Mouse (Mus musculus) forebrain, embryonic 14.5 days (tissue): ENCODE measurements around the gene Scyl1. TPM values are rescaled to one million over a fixed set of nuclear protein-coding genes. Genes with fewer than 3 reads are reported as not detected.

Source experiments
- ATAC-seq: fragments of 200-750 bp; cut with Nextera tagmentation; 2 replicates; pipeline ENCODE4 v1.8.0; 2017; ENCODE audit warnings: mild to moderate bottlenecking, moderate library complexity
- DNase-seq: peaks from one replicate; pipeline ENCODE4 v3.0.0-alpha.2; 2015; ENCODE audit warnings: low spot score
- H3K27ac ChIP-seq: fragments of 300-500 bp; sonication (generic); 2 replicates; pipeline ENCODE4 v1.5.1; 2014; ENCODE audit warnings: low read depth, mild to moderate bottlenecking, control low read depth, low read length, moderate library complexity
- H3K27me3 ChIP-seq: fragments of 300-500 bp; sonication (generic); replicated peaks from 2 replicates; pipeline ENCODE4 v1.6.1; 2014; ENCODE audit warnings: low read length, control low read depth, mixed read lengths; ENCODE audit not compliant: control insufficient read depth, insufficient read depth
- H3K36me3 ChIP-seq: fragments of 300-500 bp; sonication (generic); 2 replicates; pipeline ENCODE4 v1.6.1; 2014; ENCODE audit warnings: low read length, control low read depth; ENCODE audit not compliant: control insufficient read depth, insufficient read depth
- H3K4me1 ChIP-seq: fragments of 300-500 bp; sonication (generic); 2 replicates; pipeline ENCODE4 v1.6.1; 2014; ENCODE audit warnings: antibody characterized with exemption, low read length, control low read depth; ENCODE audit not compliant: control insufficient read depth, insufficient read depth
- H3K4me2 ChIP-seq: fragments of 300-500 bp; sonication (generic); 2 replicates; pipeline ENCODE4 v1.6.1; 2014; ENCODE audit warnings: mild to moderate bottlenecking, control low read depth, low read length
- H3K4me3 ChIP-seq: fragments of 300-500 bp; sonication (generic); 2 replicates; pipeline ENCODE4 v1.5.1; 2014; ENCODE audit warnings: low read depth, low read length, control low read depth
- H3K9ac ChIP-seq: fragments of 300-500 bp; sonication (generic); 2 replicates; pipeline ENCODE4 v1.6.1; 2014; ENCODE audit warnings: mild to moderate bottlenecking, low read length, control low read depth, moderate library complexity
- H3K9me3 ChIP-seq: fragments of 300-500 bp; sonication (generic); replicated peaks from 2 replicates; pipeline ENCODE4 v1.6.1; 2016; ENCODE audit warnings: low read length, control low read depth, mixed read lengths; ENCODE audit not compliant: control insufficient read depth
- WGBS: fragments of 180-500 bp; shearing (Covaris S2); extraction: QIAGEN DNeasy Blood & Tissue Kit; methylation state at CpG from one replicate; pipeline ENCODE4 v1.1.7; 2014; 5-methylcytosine and 5-hydroxymethylcytosine counted together
- polyA plus RNA-seq: library from polyadenylated mRNA; unstranded; fragments of >200 nt; fragmentation: Nextera tagmentation; extraction: Ambion mirVana; gene quantifications from 2 replicates; pipeline ENCODE4 v1.2.1, GENCODE M21; 2014

Gene Scyl1
- polyA plus RNA-seq, 1 experiment from 2014 or later, result 56.1 TPM

DNA sequence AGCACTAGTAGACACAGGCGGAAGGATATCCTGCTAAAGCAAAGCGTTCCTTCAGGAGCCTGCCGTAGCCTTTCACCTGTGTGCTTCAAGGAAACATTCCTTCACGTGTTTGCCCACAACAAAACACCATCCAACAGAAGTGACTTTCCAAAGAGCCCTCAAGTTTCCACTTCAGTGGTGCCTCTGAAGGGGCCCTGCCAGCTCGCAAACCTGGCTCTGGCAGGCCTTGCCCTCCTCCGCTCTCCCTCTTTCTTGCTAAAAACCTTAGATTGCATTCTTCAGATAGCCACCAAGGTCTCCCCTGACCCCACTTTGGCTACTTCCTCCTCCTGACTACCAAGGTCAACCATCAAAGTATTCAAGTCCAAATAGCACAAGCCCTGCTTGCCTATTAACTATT, 10.3 kb upstream of the Scyl1 start:
- no peak for DNase-seq
- no peak overlapping the region for H3K4me3 ChIP-seq
- no peaks in the 10 kb centered on the region for H3K9me3 ChIP-seq
- H3K27me3 ChIP-seq, result no peaks in the 10 kb centered on the region
- H3K36me3 ChIP-seq, result no peaks in the 10 kb centered on the region
- WGBS, result 93% methylated on average over 6 of the region's 6 CpGs
- H3K9ac ChIP-seq, result no peak overlapping the region
- no peaks in the 10 kb centered on the region for H3K4me1 ChIP-seq
- no peak overlapping the region for H3K27ac ChIP-seq
- ATAC-seq, result no peak
- H3K4me2 ChIP-seq, result no peak overlapping the region

DNA sequence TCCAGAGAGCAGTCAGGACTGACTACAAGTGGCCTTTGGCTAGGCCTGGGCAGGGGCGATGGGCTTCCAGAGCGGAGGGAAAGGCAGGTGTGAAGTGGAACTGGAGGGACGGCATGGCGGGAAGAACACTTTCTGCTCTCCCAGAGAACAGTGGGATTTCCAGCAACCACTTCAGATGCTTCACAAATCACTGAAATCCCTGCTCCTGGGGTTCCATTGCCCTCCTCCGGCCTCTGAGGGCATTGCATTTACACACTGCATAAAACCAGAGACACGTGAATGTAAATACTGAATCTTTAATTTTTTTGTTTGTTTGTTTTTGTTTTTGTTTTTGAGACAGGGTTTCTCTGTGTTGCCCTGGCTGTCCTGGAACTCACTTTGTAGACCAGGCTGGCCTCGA, 9.0 kb upstream of the Scyl1 start:
- DNase-seq (peak; percentile 42), ATAC-seq (no peak)
- WGBS, result 56% methylated on average over 7 of the region's 7 CpGs
- H3K27ac ChIP-seq, result no peak overlapping the region
- H3K9me3 ChIP-seq, result no peaks in the 10 kb centered on the region
- H3K4me1 ChIP-seq, result no peaks in the 10 kb centered on the region
- H3K4me2 ChIP-seq, result no peak overlapping the region
- H3K9ac ChIP-seq, result no peak overlapping the region
- no peaks in the 10 kb centered on the region for H3K36me3 ChIP-seq
- H3K27me3 ChIP-seq, result no peaks in the 10 kb centered on the region
- H3K4me3 ChIP-seq, result no peak overlapping the region

DNA sequence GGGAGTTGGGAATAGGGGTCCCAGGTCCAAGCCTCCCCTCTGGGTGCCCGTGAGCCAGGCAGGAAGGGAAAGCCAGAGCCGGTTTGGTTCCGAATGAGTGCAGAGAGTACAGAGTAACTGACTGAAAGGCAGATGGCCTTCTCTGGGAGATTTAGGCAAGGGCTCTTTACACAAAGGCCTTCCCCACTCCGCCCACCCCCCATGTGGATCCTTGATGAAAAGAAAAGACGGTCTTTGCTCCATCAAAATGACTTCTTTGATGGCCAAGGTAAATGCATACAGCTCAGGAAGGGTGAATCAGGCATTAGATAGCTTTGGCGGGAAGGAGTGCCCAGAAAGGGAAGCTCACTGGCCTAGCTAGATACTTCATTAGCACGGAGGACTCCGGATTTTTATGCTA, 7.1 kb upstream of the Scyl1 start:
- WGBS, result 47% methylated on average over 8 of the region's 8 CpGs

DNA sequence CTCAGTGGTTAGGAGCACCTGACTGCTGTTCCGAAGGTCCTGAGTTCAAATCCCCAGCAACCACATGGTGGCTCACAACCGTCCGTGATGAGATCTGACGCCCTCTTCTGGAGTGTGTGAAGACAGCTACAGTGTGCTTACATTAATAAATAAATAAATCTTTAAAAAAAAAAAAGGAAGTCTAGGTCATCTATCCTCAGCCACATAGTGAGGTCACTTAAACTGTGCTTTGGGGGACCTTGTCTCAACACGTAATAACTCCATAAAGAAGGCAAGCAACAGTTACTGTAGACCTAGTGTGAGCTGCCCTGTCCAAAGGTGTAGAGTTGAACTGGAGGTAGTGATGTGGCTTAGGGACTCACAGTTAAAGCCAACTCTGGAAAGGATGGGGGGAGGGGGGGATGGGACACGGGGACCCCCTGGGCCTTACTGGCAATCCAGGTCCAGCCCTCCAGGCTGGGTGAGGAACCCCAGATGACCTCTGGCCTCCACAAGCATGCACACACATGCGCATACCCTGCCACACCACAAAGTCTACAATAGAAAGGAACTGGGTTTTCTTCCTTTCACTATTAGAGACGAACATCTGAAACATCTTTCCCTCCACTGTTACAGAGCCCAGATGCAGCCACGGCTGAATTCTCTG, 6.3 kb upstream of the Scyl1 start:
- WGBS, result 83% methylated on average over 9 of the region's 9 CpGs
- Histone ChIP-seq H3K4me1 (no peaks in the 10 kb centered on the region), H3K4me3 (no peak overlapping the region), H3K9ac (no peak overlapping the region), H3K27me3 (no peaks in the 10 kb centered on the region), H3K27ac (no peak overlapping the region), H3K4me2 (no peak overlapping the region), H3K36me3 (no peaks in the 10 kb centered on the region), H3K9me3 (no peaks in the 10 kb centered on the region)
- ATAC-seq (no peak), DNase-seq (no peak)

More for the DNA sequence above, 7.1 kb upstream of the Scyl1 start:
- ATAC-seq, result no peak
- DNase-seq, result no peak
- Histone ChIP-seq H3K4me1 (no peaks in the 10 kb centered on the region), H3K27me3 (no peaks in the 10 kb centered on the region), H3K9ac (no peak overlapping the region), H3K36me3 (no peaks in the 10 kb centered on the region), H3K27ac (no peak overlapping the region), H3K4me2 (no peak overlapping the region), H3K4me3 (no peak overlapping the region), H3K9me3 (no peaks in the 10 kb centered on the region)

DNA sequence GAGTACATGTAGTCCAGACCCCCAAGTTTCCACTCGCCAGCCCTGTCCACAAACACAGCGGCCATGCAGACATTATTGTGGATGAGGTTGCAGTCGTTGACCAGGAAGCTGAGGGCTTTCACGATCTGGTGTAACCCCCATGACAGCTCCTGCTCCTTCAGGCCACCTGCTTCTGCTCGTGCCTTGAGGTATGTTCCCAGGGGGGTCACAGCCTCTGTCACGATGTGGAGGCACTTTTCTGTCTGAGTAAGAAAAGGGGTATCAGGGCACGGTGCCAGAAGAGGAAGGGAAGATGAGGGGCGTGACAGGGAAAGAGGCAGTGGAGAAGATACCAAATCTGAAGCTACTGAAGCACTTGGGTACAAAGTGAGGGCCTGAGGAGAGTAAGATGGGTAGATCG, 908 bp downstream of the Scyl1 start:
- no peaks in the 10 kb centered on the region for H3K27me3 ChIP-seq
- no peak for DNase-seq
- peak overlapping the region; percentile 87 for H3K9ac ChIP-seq
- H3K4me1 ChIP-seq, result peaks cover 8% of the 10 kb centered on the region
- 51% methylated on average over 9 of the region's 9 CpGs for WGBS
- no peaks in the 10 kb centered on the region for H3K9me3 ChIP-seq
- H3K4me2 ChIP-seq, result peak overlapping the region; percentile 88
- no peak for ATAC-seq
- H3K27ac ChIP-seq, result no peak overlapping the region
- H3K36me3 ChIP-seq, result peaks cover 44% of the 10 kb centered on the region
- H3K4me3 ChIP-seq, result peak overlapping the region; percentile 71

DNA sequence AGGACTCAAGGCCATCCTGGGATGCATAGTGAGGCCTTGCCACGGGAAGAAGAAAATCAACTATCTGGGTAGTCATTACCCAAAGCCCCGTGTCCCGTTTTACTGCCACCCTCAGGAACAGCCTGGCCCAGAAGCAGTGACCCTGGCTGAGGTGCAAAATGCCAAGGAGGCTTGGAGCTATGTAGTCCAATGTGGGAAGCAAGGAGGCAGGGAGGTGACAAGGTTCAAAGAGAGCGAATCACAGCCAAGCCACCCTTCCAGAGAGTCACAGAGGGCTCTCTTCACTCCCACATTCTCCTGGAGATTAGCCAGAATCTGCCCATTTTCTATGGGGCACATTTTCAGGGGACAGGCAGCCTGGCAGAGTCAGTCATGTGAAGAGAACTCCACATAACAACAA, 3.9 kb downstream of the Scyl1 start:
- 88% methylated on average over 4 of the region's 4 CpGs for WGBS
- no peak for ATAC-seq
- no peak overlapping the region for H3K4me3 ChIP-seq

DNA sequence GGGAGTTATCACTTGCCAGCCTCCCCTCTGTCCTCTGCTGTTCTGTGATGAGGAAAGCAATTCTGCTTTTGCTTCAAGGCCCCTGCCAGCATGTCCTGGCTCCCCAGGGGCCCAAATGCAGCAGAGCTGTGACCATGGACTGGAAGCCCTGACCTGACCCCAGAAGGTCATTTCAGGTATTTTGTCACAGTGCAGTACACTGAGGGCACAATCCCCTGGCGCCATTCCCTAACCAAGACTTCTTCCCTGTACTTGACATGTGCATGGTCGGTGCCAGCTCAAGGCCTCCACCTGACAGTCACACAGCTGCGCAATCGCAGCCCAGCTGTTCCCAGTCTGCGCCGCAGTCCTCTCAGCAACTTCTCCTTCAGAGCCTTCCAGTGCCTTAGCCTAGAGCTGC, 8.1 kb downstream of the Scyl1 start:
- no peak overlapping the region for H3K27ac ChIP-seq
- H3K9me3 ChIP-seq, result no peaks in the 10 kb centered on the region
- ATAC-seq, result no peak
- peaks cover 96% of the 10 kb centered on the region for H3K36me3 ChIP-seq
- H3K4me2 ChIP-seq, result no peak overlapping the region
- H3K4me3 ChIP-seq, result no peak overlapping the region
- 98% methylated on average over 6 of the region's 6 CpGs for WGBS
- no peaks in the 10 kb centered on the region for H3K27me3 ChIP-seq
- no peak for DNase-seq
- no peaks in the 10 kb centered on the region for H3K4me1 ChIP-seq
- no peak overlapping the region for H3K9ac ChIP-seq

More for the DNA sequence above, 3.9 kb downstream of the Scyl1 start:
- H3K9me3 ChIP-seq, result no peaks in the 10 kb centered on the region
- H3K9ac ChIP-seq, result no peak overlapping the region
- peaks cover 71% of the 10 kb centered on the region for H3K36me3 ChIP-seq
- no peak for DNase-seq
- H3K4me1 ChIP-seq, result peaks cover 8% of the 10 kb centered on the region
- no peaks in the 10 kb centered on the region for H3K27me3 ChIP-seq
- H3K4me2 ChIP-seq, result no peak overlapping the region
- no peak overlapping the region for H3K27ac ChIP-seq

DNA sequence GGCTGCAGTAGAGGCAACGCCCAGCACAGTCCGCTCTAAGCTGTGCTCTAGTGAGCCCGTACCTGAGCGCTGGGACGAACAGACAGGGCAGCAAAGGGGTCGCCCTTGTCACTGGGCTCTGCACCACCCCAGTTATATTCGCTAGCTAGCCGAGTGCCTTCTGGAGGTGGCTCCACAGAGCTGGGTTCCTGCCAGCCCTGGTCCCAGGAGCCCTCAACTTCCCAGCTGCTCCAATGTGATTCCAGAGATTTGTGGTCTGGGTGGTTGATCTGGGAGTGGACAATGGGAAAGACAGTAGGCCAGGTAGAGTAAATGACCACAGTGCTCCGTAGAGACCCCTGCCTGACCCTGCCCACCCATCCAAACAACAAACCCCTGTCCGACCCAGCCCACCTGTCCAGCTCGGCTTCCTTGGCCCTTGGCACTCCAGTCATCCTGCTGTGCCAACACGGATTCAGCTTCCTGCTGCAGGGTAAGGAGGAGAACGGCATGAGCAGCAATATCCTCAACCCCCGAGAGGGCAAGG, 12.3 kb downstream of the Scyl1 start:
- no peak for ATAC-seq
- Histone ChIP-seq H3K4me3 (no peak overlapping the region), H3K36me3 (peaks cover 66% of the 10 kb centered on the region), H3K9ac (no peak overlapping the region), H3K4me2 (no peak overlapping the region), H3K27me3 (peaks cover 26% of the 10 kb centered on the region), H3K4me1 (peaks cover 4% of the 10 kb centered on the region; the same call in 1 of the 2 replicates), H3K9me3 (no peaks in the 10 kb centered on the region), H3K27ac (no peak overlapping the region)
- no peak for DNase-seq
- WGBS, result 90% methylated on average over 14 of the region's 14 CpGs

DNA sequence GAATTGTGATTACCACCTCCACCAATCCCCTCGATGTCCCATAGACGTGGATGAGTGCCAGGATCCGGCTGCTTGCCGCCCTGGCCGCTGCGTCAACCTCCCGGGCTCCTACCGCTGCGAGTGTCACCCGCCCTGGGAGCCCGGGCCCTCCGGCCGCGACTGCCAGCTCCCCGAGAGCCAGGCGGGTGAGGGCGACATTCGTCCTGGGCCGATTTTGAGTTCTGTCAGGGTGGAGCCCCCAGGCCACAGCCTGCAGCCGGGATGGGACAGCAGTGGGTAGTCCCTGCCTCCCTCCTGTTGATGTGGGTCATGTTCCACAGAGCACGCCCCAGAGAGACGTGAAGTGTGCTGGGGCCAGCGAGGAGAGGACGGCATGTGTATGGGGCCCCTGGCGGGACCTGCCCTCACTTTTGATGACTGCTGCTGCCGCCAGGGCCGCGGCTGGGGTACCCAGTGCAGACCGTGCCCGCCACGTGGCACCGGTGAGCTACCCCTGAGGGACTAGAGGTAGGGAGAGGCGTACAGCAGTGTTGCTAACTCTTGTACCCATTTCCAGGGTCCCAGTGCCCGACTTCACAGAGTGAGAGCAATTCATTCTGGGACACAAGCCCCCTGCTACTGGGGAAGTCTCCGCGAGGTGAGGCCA, 14.1 kb downstream of the Scyl1 start:
- H3K4me2 ChIP-seq, result peak overlapping the region; percentile 28; the same call in 1 of the 2 replicates
- no peak overlapping the region for H3K27ac ChIP-seq
- DNase-seq, result peak; percentile 32
- no peak overlapping the region for H3K4me3 ChIP-seq
- H3K4me1 ChIP-seq, result peaks cover 4% of the 10 kb centered on the region; the same call in 1 of the 2 replicates
- H3K9ac ChIP-seq, result peak overlapping the region; percentile 42; the same call in 1 of the 2 replicates
- no peaks in the 10 kb centered on the region for H3K9me3 ChIP-seq
- peaks cover 51% of the 10 kb centered on the region for H3K36me3 ChIP-seq
- WGBS, result 13% methylated on average over 36 of the region's 36 CpGs
- ATAC-seq, result peak; percentile 63
- peaks cover 26% of the 10 kb centered on the region for H3K27me3 ChIP-seq
